Mouse (Mus musculus) MEL (cell line): ENCODE data around the gene Csnk2a2. TPM values are rescaled to one million over a fixed set of nuclear protein-coding genes. Genes with fewer than 3 reads are reported as not detected.

ENCODE experiments used
- DNase-seq: peaks from one replicate; pipeline ENCODE4 v3.0.0; 2011; ENCODE audit warnings: low read depth, low spot score
- H3K27ac ChIP-seq: 2 replicates; pipeline ENCODE4 v1.5.1; 2012; ENCODE audit warnings: low read depth, mild to moderate bottlenecking, control low read depth, low read length, moderate library complexity; ENCODE audit not compliant: control insufficient read depth
- H3K27me3 ChIP-seq, 2 experiments: fragments of 150-350 bp in 1 of 2; sonication (generic) in 1 of 2; 2 replicates each; pipeline ENCODE4 v1.6.1; 2012; ENCODE audit warnings: low read length in 2 of 2, mild to moderate bottlenecking in 2 of 2, improper control_type of control experiment in 1 of 2, moderate library complexity in 1 of 2; ENCODE audit not compliant: insufficient read depth in 2 of 2, control insufficient read depth in 1 of 2
- H3K36me3 ChIP-seq, 2 experiments: 2 replicates each; pipeline ENCODE4 v1.6.1; 2012 to 2014; ENCODE audit warnings: low read length in 2 of 2, improper control_type of control experiment in 1 of 2, inconsistent platforms in 1 of 2, mild to moderate bottlenecking in 1 of 2; ENCODE audit not compliant: insufficient read depth in 2 of 2, control insufficient read depth in 1 of 2
- H3K4me1 ChIP-seq, 2 experiments: fragments of 150-350 bp in 1 of 2; sonication (generic) in 1 of 2; 2 replicates each; pipeline ENCODE4 v1.6.1; 2012; ENCODE audit warnings: low read length in 2 of 2, improper control_type of control experiment in 1 of 2, mild to moderate bottlenecking in 1 of 2; ENCODE audit not compliant: insufficient read depth in 2 of 2, control insufficient read depth in 1 of 2
- H3K4me3 ChIP-seq, 2 experiments: fragments of 150-350 bp in 1 of 2; sonication (generic) in 1 of 2; 2 replicates each; pipeline ENCODE4 v1.5.1; 2012; ENCODE audit warnings: low read depth in 2 of 2, low read length in 2 of 2, mild to moderate bottlenecking in 2 of 2, moderate library complexity in 2 of 2, control low read depth in 1 of 2, improper control_type of control experiment in 1 of 2; ENCODE audit not compliant: control insufficient read depth in 1 of 2, insufficient read depth in 1 of 2
- H3K79me2 ChIP-seq: 2 replicates; pipeline ENCODE4 v1.6.1; 2012; ENCODE audit warnings: mild to moderate bottlenecking, low read length, moderate library complexity; ENCODE audit not compliant: control insufficient read depth, poor library complexity, insufficient read depth
- H3K9ac ChIP-seq: 2 replicates; pipeline ENCODE4 v1.6.1; 2012; ENCODE audit warnings: low read depth, mild to moderate bottlenecking, control low read depth, low read length, moderate library complexity; ENCODE audit not compliant: control insufficient read depth, poor library complexity, severe bottlenecking
- H3K9me3 ChIP-seq: fragments of 150-350 bp; sonication (generic); replicated peaks from 2 replicates; pipeline ENCODE4 v1.6.1; 2012; ENCODE audit warnings: mild to moderate bottlenecking, low read length, improper control_type of control experiment, moderate library complexity; ENCODE audit not compliant: insufficient read depth
- BHLHE40 ChIP-seq: IDR thresholded peaks from 2 replicates; pipeline ENCODE4 v1.6.1; 2012; ENCODE audit warnings: low read depth, mild to moderate bottlenecking, inconsistent platforms, low read length, improper control_type of control experiment, borderline replicate concordance
- CHD2 ChIP-seq: IDR thresholded peaks from 2 replicates; pipeline ENCODE4 v1.6.1; 2011; ENCODE audit warnings: low read length, improper control_type of control experiment
- CTCF ChIP-seq, 3 experiments: IDR thresholded peaks in 2 of 3; conservative IDR thresholded peaks in 1 of 3; 2 replicates each; pipeline ENCODE4 v1.5.1; 2011 to 2012; ENCODE audit warnings: low read length in 3 of 3, low read depth in 2 of 3, mild to moderate bottlenecking in 2 of 3, improper control_type of control experiment in 1 of 3, inconsistent platforms in 1 of 3, mixed read lengths in 1 of 3, moderate library complexity in 1 of 3; ENCODE audit not compliant: control insufficient read depth in 1 of 3, insufficient read depth in 1 of 3, poor library complexity in 1 of 3, severe bottlenecking in 1 of 3
- E2F4 ChIP-seq: IDR thresholded peaks from 2 replicates; pipeline ENCODE4 v1.6.1; 2011; ENCODE audit warnings: low read depth, low read length, improper control_type of control experiment, borderline replicate concordance
- ELF1 ChIP-seq: IDR thresholded peaks from 2 replicates; pipeline ENCODE4 v1.6.1; 2014; ENCODE audit warnings: low read depth, mild to moderate bottlenecking, inconsistent platforms, low read length, improper control_type of control experiment, moderate library complexity
- EP300 ChIP-seq, 2 experiments: IDR thresholded peaks; 2 replicates each; pipeline ENCODE4 v1.6.1; 2011; ENCODE audit warnings: improper control_type of control experiment in 2 of 2, low read length in 2 of 2, low read depth in 1 of 2, mild to moderate bottlenecking in 1 of 2
- ETS1 ChIP-seq: IDR thresholded peaks from 2 replicates; pipeline ENCODE4 v1.6.1; 2012; ENCODE audit warnings: low read depth, mild to moderate bottlenecking, inconsistent platforms, low read length, improper control_type of control experiment, moderate library complexity
- GATA1 ChIP-seq: IDR thresholded peaks from 2 replicates; pipeline ENCODE4 v1.6.1; 2011; ENCODE audit warnings: low read depth, low read length, improper control_type of control experiment
- HCFC1 ChIP-seq: IDR thresholded peaks from 2 replicates; pipeline ENCODE4 v1.6.1; 2012; ENCODE audit warnings: low read depth, mild to moderate bottlenecking, inconsistent platforms, low read length, improper control_type of control experiment, moderate library complexity
- JUND ChIP-seq: IDR thresholded peaks from 2 replicates; pipeline ENCODE4 v1.6.1; 2011; ENCODE audit warnings: low read depth, mild to moderate bottlenecking, improper control_type of control experiment, low read length
- KAT2A ChIP-seq: conservative IDR thresholded peaks from 2 replicates; pipeline ENCODE4 v1.6.1; 2012; ENCODE audit warnings: low read depth, low read length, improper control_type of control experiment, inconsistent platforms
- MAX ChIP-seq: IDR thresholded peaks from 2 replicates; pipeline ENCODE4 v1.6.1; 2011; ENCODE audit warnings: low read length, improper control_type of control experiment
- MAZ ChIP-seq: IDR thresholded peaks from 2 replicates; pipeline ENCODE4 v1.6.1; 2012; ENCODE audit warnings: low read depth, mild to moderate bottlenecking, inconsistent platforms, low read length, improper control_type of control experiment
- MEF2A ChIP-seq: IDR thresholded peaks from 2 replicates; pipeline ENCODE4 v1.6.1; 2014; ENCODE audit warnings: low read depth, mild to moderate bottlenecking, inconsistent platforms, low read length, improper control_type of control experiment; ENCODE audit not compliant: poor library complexity, insufficient replicate concordance, severe bottlenecking; ENCODE audit errors: extremely low read depth
- MYB ChIP-seq: IDR thresholded peaks from 2 replicates; pipeline ENCODE4 v1.6.1; 2011; ENCODE audit warnings: mild to moderate bottlenecking, low read depth, low read length, improper control_type of control experiment
- NRF1 ChIP-seq: IDR thresholded peaks from 2 replicates; pipeline ENCODE4 v1.6.1; 2014; ENCODE audit warnings: low read depth, mild to moderate bottlenecking, inconsistent platforms, low read length, improper control_type of control experiment, moderate library complexity; ENCODE audit not compliant: poor library complexity, insufficient read depth, severe bottlenecking
- POLR2A ChIP-seq, 2 experiments: IDR thresholded peaks; 2 replicates each; pipeline ENCODE4 v1.6.1; 2011 to 2012; ENCODE audit warnings: low read length in 2 of 2, mild to moderate bottlenecking in 2 of 2, control low read depth in 1 of 2, improper control_type of control experiment in 1 of 2, low read depth in 1 of 2, moderate library complexity in 1 of 2; ENCODE audit not compliant: control insufficient read depth in 1 of 2, insufficient read depth in 1 of 2, poor library complexity in 1 of 2
- POLR2AphosphoS2 ChIP-seq: IDR thresholded peaks from 2 replicates; pipeline ENCODE4 v1.6.1; 2011; ENCODE audit warnings: low read length, improper control_type of control experiment
- POLR2AphosphoS5 ChIP-seq: IDR thresholded peaks from 2 replicates; pipeline ENCODE4 v1.6.1; 2012; ENCODE audit warnings: low read depth, borderline replicate concordance, mild to moderate bottlenecking, inconsistent platforms, low read length, moderate library complexity, mixed read lengths
- RAD21 ChIP-seq: IDR thresholded peaks from 2 replicates; pipeline ENCODE4 v1.6.1; 2011; ENCODE audit warnings: mild to moderate bottlenecking, low read depth, low read length, improper control_type of control experiment
- RCOR1 ChIP-seq: IDR thresholded peaks from 2 replicates; pipeline ENCODE4 v1.6.1; 2012; ENCODE audit warnings: low read depth, mild to moderate bottlenecking, inconsistent platforms, low read length, improper control_type of control experiment
- SIN3A ChIP-seq: IDR thresholded peaks from 2 replicates; pipeline ENCODE4 v1.6.1; 2012; ENCODE audit warnings: low read length, improper control_type of control experiment, inconsistent platforms
- SMC3 ChIP-seq: IDR thresholded peaks from 2 replicates; pipeline ENCODE4 v1.6.1; 2011; ENCODE audit warnings: low read depth, low read length, improper control_type of control experiment
- TBP ChIP-seq: IDR thresholded peaks from 2 replicates; pipeline ENCODE4 v1.8.0; 2011; ENCODE audit warnings: low read depth, low read length, improper control_type of control experiment
- UBTF ChIP-seq: IDR thresholded peaks from 2 replicates; pipeline ENCODE4 v1.6.1; 2012; ENCODE audit warnings: low read depth, mild to moderate bottlenecking, inconsistent platforms, low read length, improper control_type of control experiment, moderate library complexity, borderline replicate concordance; ENCODE audit not compliant: insufficient read depth
- ZC3H11A ChIP-seq: IDR thresholded peaks from 2 replicates; pipeline ENCODE4 v1.6.1; 2012; ENCODE audit warnings: low read depth, mild to moderate bottlenecking, inconsistent platforms, low read length, improper control_type of control experiment
- ZKSCAN1 ChIP-seq: IDR thresholded peaks from 2 replicates; pipeline ENCODE4 v1.6.1; 2012; ENCODE audit warnings: low read depth, mild to moderate bottlenecking, inconsistent platforms, low read length, improper control_type of control experiment, moderate library complexity
- ZMIZ1 ChIP-seq: IDR thresholded peaks from 2 replicates; pipeline ENCODE4 v1.6.1; 2012; ENCODE audit warnings: low read depth, mild to moderate bottlenecking, inconsistent platforms, low read length, improper control_type of control experiment, moderate library complexity
- polyA plus RNA-seq, 2 experiments: library from polyadenylated mRNA; stranded (reverse) in 1 of 2; unstranded in 1 of 2; fragments of >175 nt in 1 of 2; fragments of >200 nt in 1 of 2; gene quantifications; 2 replicates each; pipeline versions ENCODE4 v1.2.1 to v1.2.4; 2012; ENCODE audit warnings: low replicate concordance in 2 of 2, low read depth in 1 of 2; ENCODE audit not compliant: insufficient read length in 2 of 2, insufficient read depth in 1 of 2, missing spikeins in 1 of 2
- total RNA-seq: library from RNA; depleted of rRNA; stranded (reverse); fragments of 300-350 nt; gene quantifications from 2 replicates; pipeline ENCODE4 v1.2.3, GENCODE M21; 2012

Gene Csnk2a2
- total and polyA plus RNA-seq, 3 experiments = 44.0 to 121 TPM; not detected in 1

GRCm38 (mm10) chr8:95435471-95435870, 54.4 kb downstream of the Csnk2a2 start:
- H3K9me3 ChIP-seq = no peaks in the 10 kb centered on the region
- TF ChIP-seq SIN3A (no peak), ETS1 (no peak), MAZ (no peak), NRF1 (no peak), EP300 (IDR thresholded peaks at IDR 0.05; ENCODE audit: low read depth in 1 of 2, low read length in 2 of 2) (no peak), ZKSCAN1 (no peak), SMC3 (no peak), JUND (no peak), HCFC1 (no peak), RCOR1 (no peak), RAD21 (no peak)
- TF ChIP-seq, all 39 proteins: peak for 0
- H3K79me2 ChIP-seq = peaks cover 35% of the 10 kb centered on the region
- H3K36me3 ChIP-seq = peaks cover 0 to 36% of the 10 kb centered on the region in 2 experiments; a peak in 2 of 4 replicates
- no peak overlapping the region for H3K27ac ChIP-seq
- no peak overlapping the region; a peak in 1 of 4 replicates for H3K4me3 ChIP-seq
- DNase-seq = no peak
- peaks cover 20 to 45% of the 10 kb centered on the region in 2 experiments for H3K4me1 ChIP-seq
- no peak overlapping the region for H3K9ac ChIP-seq
- no peaks in the 10 kb centered on the region for H3K27me3 ChIP-seq

- Histone ChIP-seq H3K9me3 (no peaks in the 10 kb centered on the region), H3K36me3 (peaks cover 0 to 32% of the 10 kb centered on the region in 2 experiments; a peak in 2 of 4 replicates), H3K27me3 (no peaks in the 10 kb centered on the region), H3K4me1 (peaks cover 16 to 42% of the 10 kb centered on the region in 2 experiments), H3K4me3 (peak within 1 kb of the TSS; percentile 89 to 96), H3K27ac (peak within 1 kb of the TSS; percentile 71), H3K9ac (peak within 1 kb of the TSS; percentile 92), H3K79me2 (peaks cover 39% of the 10 kb centered on the region)
- peak; percentile 99 for DNase-seq
- TF ChIP-seq E2F4 (peak; percentile 81; the same call in 1 of the 2 replicates), MAX (peak; percentile 95), CTCF (IDR thresholded peaks at IDR 0.05 in 2 of 3, conservative IDR thresholded peaks at IDR 0.05 in 1 of 3; ENCODE audit: control insufficient read depth in 1 of 3, insufficient read depth in 1 of 3, low read depth in 2 of 3, low read length in 3 of 3, poor library complexity in 1 of 3, severe bottlenecking in 1 of 3) (no peak), ZMIZ1 (0 out of 2 replicates have a peak, but pooled peaks have one; percentile 47), SMC3 (no peak), BHLHE40 (peak; percentile 96), EP300 (IDR thresholded peaks at IDR 0.05; ENCODE audit: low read depth in 1 of 2, low read length in 2 of 2) (peak in 1 of 2 experiments; percentile 31; a peak in 2 of 4 replicates), KAT2A (peak; percentile 82), CHD2 (no peak; the same call in 1 of the 2 replicates), MEF2A (no peak), JUND (no peak), ZC3H11A (no peak), UBTF (no peak), RAD21 (no peak), ZKSCAN1 (no peak), HCFC1 (peak; percentile 89), NRF1 (0 out of 2 replicates have a peak, but pooled peaks have one; percentile 29), POLR2A (IDR thresholded peaks at IDR 0.05; ENCODE audit: control insufficient read depth in 1 of 2, insufficient read depth in 1 of 2, low read depth in 1 of 2, low read length in 2 of 2, poor library complexity in 1 of 2) (peak; percentile 73 to 76; a peak in 3 of 4 replicates), TBP (peak; percentile 23; the same call in 1 of the 2 replicates), MAZ (peak; percentile 98), GATA1 (peak; percentile 43; the same call in 1 of the 2 replicates), ELF1 (peak; percentile 91), POLR2AphosphoS5 (no peak), MYB (0 out of 2 replicates have a peak, but pooled peaks have one; percentile 9), ETS1 (peak; percentile 77), POLR2AphosphoS2 (peak; percentile 67; the same call in 1 of the 2 replicates)
Measured at GRCm38 (mm10) chr8:95434686-95435439, 55.0 kb downstream of the Csnk2a2 start, which contains the start of gene Cfap20. TSS of gene Cfap20 (minus strand) at chr8:95434869.
